Mouse (Mus musculus) NIH3T3 (cell line): ENCODE measurements around the gene Cyb5r1.

Experiments
- DNase-seq: peaks from one replicate; pipeline ENCODE4 v3.0.0-alpha.2; 2012; ENCODE audit warnings: low read depth

Cyb5r1 gene

DNA sequence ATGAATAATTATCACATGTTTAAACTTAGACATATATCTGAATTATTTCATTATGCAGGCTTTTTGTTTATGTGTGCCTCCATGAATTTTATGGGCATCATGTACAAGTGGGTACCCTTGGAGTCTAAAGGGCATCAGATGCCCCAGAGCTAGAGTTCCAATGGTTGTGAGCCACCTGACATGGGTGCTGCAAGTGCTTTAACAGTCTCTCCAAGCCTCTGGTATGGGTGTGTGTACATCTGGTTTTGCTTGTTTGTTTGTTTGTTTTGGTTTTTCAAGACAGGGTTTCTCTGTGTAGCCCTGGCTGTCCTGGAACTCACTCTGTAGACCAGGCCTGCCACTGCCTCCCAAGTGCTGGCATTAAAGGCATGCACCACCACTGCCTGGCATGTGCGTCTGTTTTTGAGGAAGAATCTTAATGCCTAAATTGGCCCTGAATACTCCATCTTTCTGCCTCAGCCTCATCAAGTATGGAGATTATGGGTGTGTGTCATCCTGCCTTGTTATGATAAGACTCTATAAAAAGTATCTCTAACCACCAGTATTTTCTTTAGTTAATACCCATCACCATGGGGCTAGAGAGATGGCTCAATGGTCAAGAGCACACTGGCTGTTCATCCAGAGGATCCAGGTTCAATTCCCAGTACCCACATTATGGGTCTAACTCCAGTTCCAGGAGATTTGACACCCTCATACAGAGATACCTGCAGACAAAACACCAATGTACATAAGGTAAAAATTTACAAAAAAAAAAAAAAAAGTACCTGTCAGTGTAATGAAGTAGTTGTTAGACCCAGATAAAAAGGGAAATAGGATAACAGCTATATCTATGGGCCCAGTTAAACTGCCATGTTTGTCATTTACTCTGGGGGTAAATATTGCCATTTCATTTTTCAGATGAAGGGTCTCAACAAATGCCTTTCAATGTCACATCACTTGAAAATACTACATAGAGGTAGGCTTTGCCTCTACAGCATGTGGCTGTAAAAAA is 55.2 kb downstream of the Cyb5r1 start:
- DNase-seq: no peak
